Mouse (Mus musculus) kidney, embryonic 15.5 days (tissue): Measurements from ENCODE around the gene Tmprss11a. TPM values are rescaled to one million over a fixed set of nuclear protein-coding genes. Genes with fewer than 3 reads are reported as not detected.

Source experiments
- ATAC-seq: fragments of 200-750 bp; cut with Nextera tagmentation; replicated peaks from 2 replicates; pipeline ENCODE4 v1.8.0; 2017; ENCODE audit warnings: moderate TSS enrichment; ENCODE audit not compliant: low FRiP score
- H3K27ac ChIP-seq: fragments of 300-500 bp; sonication (generic); 2 replicates; pipeline ENCODE4 v1.5.1; 2015; ENCODE audit warnings: mild to moderate bottlenecking, inconsistent platforms
- H3K27me3 ChIP-seq: fragments of 300-500 bp; sonication (generic); 2 replicates; pipeline ENCODE4 v1.6.1; 2015; ENCODE audit warnings: inconsistent platforms
- H3K36me3 ChIP-seq: fragments of 300-500 bp; sonication (generic); 2 replicates; pipeline ENCODE4 v1.6.1; 2015; ENCODE audit warnings: inconsistent platforms
- H3K4me1 ChIP-seq: fragments of 300-500 bp; sonication (generic); 2 replicates; pipeline ENCODE4 v1.6.1; 2015; ENCODE audit warnings: inconsistent platforms
- H3K4me2 ChIP-seq: fragments of 300-500 bp; sonication (generic); 2 replicates; pipeline ENCODE4 v1.6.1; 2015; ENCODE audit warnings: moderate library complexity, mild to moderate bottlenecking, inconsistent platforms
- H3K4me3 ChIP-seq: fragments of 300-500 bp; sonication (generic); replicated peaks from 2 replicates; pipeline ENCODE4 v1.5.1; 2015; ENCODE audit warnings: mild to moderate bottlenecking, inconsistent platforms
- H3K9ac ChIP-seq: fragments of 300-500 bp; sonication (generic); 2 replicates; pipeline ENCODE4 v1.6.1; 2015; ENCODE audit warnings: mild to moderate bottlenecking, inconsistent platforms
- H3K9me3 ChIP-seq: fragments of 300-500 bp; sonication (generic); replicated peaks from 2 replicates; pipeline ENCODE4 v1.6.1; 2016; ENCODE audit warnings: inconsistent platforms
- WGBS: fragments of 180-500 bp; shearing (Covaris S2); methylation state at CpG from one replicate; pipeline ENCODE4 v1.1.7; 2015; ENCODE audit warnings: mixed read lengths; 5-methylcytosine and 5-hydroxymethylcytosine counted together
- polyA plus RNA-seq: library from polyadenylated mRNA; unstranded; fragments of >200 nt; fragmentation: Nextera tagmentation; extraction: Ambion mirVana; gene quantifications from 2 replicates; pipeline ENCODE4 v1.2.1, GENCODE M21; 2015

Gene Tmprss11a
- polyA plus RNA-seq: 0.05 TPM in 1 of 2 replicates, not detected in the other

DNA sequence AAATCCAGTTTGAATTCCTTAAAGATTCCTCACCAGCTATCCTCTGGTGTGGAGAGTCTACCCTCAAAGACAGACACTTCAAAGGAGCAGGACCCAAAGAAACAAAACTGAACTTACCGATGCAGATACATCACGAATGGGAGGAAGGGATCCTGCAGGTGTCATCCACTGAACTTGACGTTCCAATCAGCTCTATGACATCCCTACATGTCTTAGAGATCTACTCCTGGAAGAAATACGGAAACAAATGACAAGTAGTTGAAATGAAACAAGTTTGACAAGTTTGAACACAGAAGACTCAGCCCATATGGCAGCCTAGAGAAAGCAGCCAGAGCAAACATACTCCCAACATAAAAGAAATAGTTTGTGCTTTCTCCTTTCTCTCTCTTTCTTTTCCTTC lies at the start of gene Tmprss11a:
Gene Tmprss11a, minus strand, starts transcription at position 101 of the 400 bp plus-strand sequence.
- 75% methylated on average over 4 of the region's 4 CpGs for WGBS
- no peaks in the 10 kb centered on the region for H3K36me3 ChIP-seq
- H3K27ac ChIP-seq: no peak within 1 kb of the TSS
- ATAC-seq: no peak
- no peaks in the 10 kb centered on the region for H3K9me3 ChIP-seq
- no peak within 1 kb of the TSS for H3K4me3 ChIP-seq
- no peak within 1 kb of the TSS for H3K4me2 ChIP-seq
- no peaks in the 10 kb centered on the region for H3K27me3 ChIP-seq
- H3K4me1 ChIP-seq: no peaks in the 10 kb centered on the region
- no peak within 1 kb of the TSS for H3K9ac ChIP-seq

DNA sequence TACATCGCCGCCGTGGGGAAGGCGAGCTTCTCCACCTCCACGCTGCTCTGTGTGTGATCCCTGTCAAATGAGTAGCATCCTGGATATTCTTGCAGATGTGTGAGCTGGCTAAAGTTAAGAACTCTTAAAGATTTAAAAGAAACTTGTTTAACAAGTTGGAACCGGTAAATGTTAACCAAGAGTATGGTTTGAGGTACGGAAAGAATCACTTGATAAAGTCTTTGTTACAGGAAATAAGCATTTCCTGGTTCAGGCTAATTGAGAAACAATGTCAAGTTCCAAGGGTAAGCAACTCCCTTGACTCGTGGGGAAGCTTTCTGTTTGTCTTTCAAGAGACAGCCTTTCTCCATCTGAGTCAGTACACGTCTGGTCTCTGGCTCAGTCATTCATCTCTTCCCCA lies 49.7 kb upstream of the Tmprss11a start, which contains the start of gene Tmprss11g:
Gene Tmprss11g, minus strand, starts transcription at position 101 of the 400 bp plus-strand sequence.
- Histone ChIP-seq H3K4me1 (no peaks in the 10 kb centered on the region), H3K27ac (no peak within 1 kb of the TSS), H3K4me2 (no peak within 1 kb of the TSS), H3K9ac (no peak within 1 kb of the TSS), H3K36me3 (no peaks in the 10 kb centered on the region), H3K9me3 (no peaks in the 10 kb centered on the region), H3K4me3 (no peak within 1 kb of the TSS), H3K27me3 (no peaks in the 10 kb centered on the region)
- ATAC-seq: no peak
- WGBS: 71% methylated on average over 9 of the region's 9 CpGs

DNA sequence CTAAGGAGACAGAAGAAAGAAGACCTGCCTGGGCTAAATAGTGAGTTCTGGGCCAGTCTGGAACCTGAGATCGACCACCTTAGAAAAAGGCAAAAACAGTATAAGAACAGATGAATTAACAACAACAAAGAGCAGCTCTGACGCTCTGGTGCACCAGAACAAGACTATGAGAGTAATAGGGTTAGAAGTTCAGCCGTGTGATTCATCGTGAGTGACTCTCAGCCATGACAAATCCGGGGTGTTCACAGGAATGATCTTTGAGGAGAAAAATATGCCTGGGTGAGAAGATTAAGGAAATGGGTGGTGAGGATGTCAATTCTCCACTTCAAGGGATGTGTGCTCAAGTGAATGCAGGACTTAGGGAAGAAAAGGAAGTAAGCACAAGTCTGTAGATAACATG lies 42.7 kb upstream of the Tmprss11a start:
- Histone ChIP-seq H3K4me2 (no peak overlapping the region), H3K27me3 (no peaks in the 10 kb centered on the region), H3K4me3 (no peak overlapping the region), H3K4me1 (no peaks in the 10 kb centered on the region), H3K9me3 (no peaks in the 10 kb centered on the region), H3K36me3 (no peaks in the 10 kb centered on the region), H3K9ac (no peak overlapping the region), H3K27ac (no peak overlapping the region)
- WGBS: 78% methylated on average over 5 of the region's 5 CpGs
- no peak for ATAC-seq

DNA sequence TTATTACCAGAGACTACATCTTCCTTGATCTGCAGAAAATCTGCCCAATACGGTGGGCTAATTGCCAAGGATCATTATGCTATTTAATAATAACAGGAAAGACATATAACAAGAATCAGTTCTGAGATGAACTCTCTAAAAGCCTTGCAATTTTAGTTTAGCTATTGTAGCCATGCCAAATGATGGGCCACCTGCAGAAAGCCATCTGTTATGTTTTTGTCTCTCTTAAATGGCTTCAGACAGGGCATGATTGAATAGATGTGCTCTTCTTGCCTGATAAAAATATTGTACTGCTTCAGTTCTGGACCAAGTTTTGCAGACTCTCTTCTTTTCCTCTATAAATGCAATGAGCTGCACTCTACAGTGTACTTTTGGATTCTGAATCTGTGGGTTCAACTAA lies 24.7 kb upstream of the Tmprss11a start:
- WGBS: 79% methylated on average over 1 of the region's 1 CpGs
- H3K27ac ChIP-seq: no peak overlapping the region
- H3K4me3 ChIP-seq: no peak overlapping the region
- no peak overlapping the region for H3K9ac ChIP-seq
- no peak overlapping the region for H3K4me2 ChIP-seq
- no peaks in the 10 kb centered on the region for H3K36me3 ChIP-seq
- no peaks in the 10 kb centered on the region for H3K27me3 ChIP-seq
- no peaks in the 10 kb centered on the region for H3K4me1 ChIP-seq
- H3K9me3 ChIP-seq: no peaks in the 10 kb centered on the region
- ATAC-seq: no peak

DNA sequence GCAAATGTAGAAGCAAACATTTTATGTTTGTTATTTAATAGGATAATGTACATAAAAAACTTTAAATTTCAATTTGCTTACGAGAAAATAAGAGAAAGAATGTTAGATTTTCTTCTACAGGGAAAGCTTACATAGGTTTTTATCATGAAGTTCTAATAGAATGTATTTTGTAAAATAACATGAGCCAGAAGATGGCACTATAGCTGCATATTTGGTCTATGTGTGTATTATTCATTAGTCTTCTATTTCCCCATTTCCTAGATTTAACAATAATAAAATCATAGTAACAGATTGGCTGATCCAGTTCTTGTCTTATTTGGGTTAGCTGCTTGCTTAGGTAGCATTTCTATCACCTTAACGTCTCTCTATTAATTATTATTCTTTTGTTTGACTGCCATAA lies 13.8 kb upstream of the Tmprss11a start:
- H3K27ac ChIP-seq: no peak overlapping the region
- 71% methylated on average over 2 of the region's 2 CpGs for WGBS
- H3K4me3 ChIP-seq: no peak overlapping the region
- H3K27me3 ChIP-seq: no peaks in the 10 kb centered on the region
- no peaks in the 10 kb centered on the region for H3K4me1 ChIP-seq
- H3K9me3 ChIP-seq: no peaks in the 10 kb centered on the region
- H3K36me3 ChIP-seq: no peaks in the 10 kb centered on the region
- ATAC-seq: no peak
- H3K4me2 ChIP-seq: no peak overlapping the region
- no peak overlapping the region for H3K9ac ChIP-seq

DNA sequence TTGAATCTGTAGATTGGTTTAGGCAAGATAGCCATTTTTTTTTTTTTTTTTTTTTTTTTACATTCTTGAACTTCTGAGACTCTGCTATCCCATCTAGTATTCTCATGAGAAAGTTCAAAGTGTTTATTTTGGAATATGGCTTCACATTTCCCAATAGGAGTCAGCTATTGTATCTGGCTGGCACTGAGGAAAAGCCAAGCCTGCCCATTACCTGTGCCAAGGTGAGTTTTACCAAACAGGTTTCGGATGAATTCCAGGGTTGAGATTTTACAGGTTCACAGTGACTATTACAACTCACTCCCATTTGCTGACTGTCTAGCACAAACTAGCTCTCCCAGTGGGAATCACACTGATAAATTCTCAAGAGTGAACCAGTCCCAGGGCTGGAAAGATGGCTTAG lies 13.2 kb upstream of the Tmprss11a start:
- Histone ChIP-seq H3K27me3 (no peaks in the 10 kb centered on the region), H3K4me3 (no peak overlapping the region), H3K9ac (no peak overlapping the region), H3K36me3 (no peaks in the 10 kb centered on the region), H3K4me1 (no peaks in the 10 kb centered on the region), H3K9me3 (no peaks in the 10 kb centered on the region), H3K27ac (no peak overlapping the region), H3K4me2 (no peak overlapping the region)
- 90% methylated on average over 1 of the region's 1 CpGs for WGBS
- no peak for ATAC-seq

DNA sequence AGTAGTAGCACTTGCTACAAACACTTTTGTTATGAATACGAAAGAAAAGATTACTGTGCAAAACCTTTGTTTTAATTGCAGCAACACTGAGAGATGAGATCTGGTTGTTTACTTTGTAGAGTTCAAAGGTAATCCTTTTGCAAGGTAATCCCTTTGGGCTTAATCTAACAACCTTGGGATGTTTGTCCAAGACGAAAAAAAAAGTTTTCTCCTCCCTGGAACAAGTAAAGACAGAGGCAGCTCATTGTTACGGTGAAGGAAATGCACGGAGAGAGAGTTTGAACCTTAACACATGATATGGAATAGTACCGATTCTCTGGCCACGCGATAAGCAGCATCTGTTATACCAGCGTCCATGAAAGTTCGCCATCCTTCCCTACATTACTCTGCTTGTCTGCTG lies 5.1 kb upstream of the Tmprss11a start:
- Histone ChIP-seq H3K36me3 (no peaks in the 10 kb centered on the region), H3K4me3 (no peak overlapping the region), H3K4me2 (no peak overlapping the region), H3K27ac (no peak overlapping the region), H3K27me3 (no peaks in the 10 kb centered on the region), H3K9ac (no peak overlapping the region), H3K9me3 (no peaks in the 10 kb centered on the region), H3K4me1 (no peaks in the 10 kb centered on the region)
- 77% methylated on average over 9 of the region's 9 CpGs for WGBS
- ATAC-seq: no peak

DNA sequence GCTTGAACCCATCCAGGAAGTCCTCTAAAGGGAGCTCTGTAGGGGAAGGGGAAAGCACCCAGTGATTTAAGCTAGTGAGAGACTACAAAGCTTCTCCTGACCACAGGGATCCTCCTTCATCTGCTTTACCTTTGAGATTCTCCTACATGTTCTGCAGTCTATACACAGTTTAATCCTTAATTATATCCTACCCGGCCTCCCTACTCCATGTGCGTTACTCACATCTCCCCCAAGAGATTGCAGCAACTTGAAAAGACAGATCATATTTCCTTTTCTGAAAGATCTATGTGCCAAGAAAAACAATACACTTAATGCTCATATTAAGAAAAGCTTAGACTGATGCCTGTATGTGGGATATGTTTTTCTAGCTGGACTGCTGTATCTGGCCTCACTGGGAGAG lies 29.5 kb downstream of the Tmprss11a start:
- H3K27ac ChIP-seq: no peak overlapping the region
- ATAC-seq: 0 out of 2 replicates have a peak, but pooled peaks have one; percentile 40
- H3K9me3 ChIP-seq: no peaks in the 10 kb centered on the region
- 32% methylated on average over 2 of the region's 2 CpGs for WGBS
- no peaks in the 10 kb centered on the region for H3K36me3 ChIP-seq
- no peak overlapping the region for H3K4me3 ChIP-seq
- no peak overlapping the region for H3K9ac ChIP-seq
- H3K4me2 ChIP-seq: no peak overlapping the region
- H3K4me1 ChIP-seq: no peaks in the 10 kb centered on the region
- H3K27me3 ChIP-seq: no peaks in the 10 kb centered on the region

DNA sequence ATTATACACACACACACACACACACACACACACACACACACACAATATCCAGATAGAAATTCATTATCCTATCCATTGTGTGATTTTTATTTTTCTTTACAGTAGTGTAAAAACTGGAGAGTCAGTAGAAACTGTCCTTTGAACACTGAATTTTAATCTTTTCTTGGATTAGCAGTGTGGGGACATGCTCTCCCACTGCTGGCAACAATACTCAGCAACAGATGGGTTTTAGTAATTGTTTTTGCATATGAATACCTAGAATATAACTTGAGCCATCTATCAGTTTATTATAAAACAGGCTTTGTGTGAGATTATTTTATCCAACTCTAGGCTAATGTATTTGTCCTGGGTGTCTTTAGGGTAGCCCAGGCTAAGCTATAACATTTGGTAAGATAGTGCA lies 30.2 kb downstream of the Tmprss11a start:
- no peaks in the 10 kb centered on the region for H3K9me3 ChIP-seq
- H3K4me1 ChIP-seq: no peaks in the 10 kb centered on the region
- H3K9ac ChIP-seq: no peak overlapping the region

DNA sequence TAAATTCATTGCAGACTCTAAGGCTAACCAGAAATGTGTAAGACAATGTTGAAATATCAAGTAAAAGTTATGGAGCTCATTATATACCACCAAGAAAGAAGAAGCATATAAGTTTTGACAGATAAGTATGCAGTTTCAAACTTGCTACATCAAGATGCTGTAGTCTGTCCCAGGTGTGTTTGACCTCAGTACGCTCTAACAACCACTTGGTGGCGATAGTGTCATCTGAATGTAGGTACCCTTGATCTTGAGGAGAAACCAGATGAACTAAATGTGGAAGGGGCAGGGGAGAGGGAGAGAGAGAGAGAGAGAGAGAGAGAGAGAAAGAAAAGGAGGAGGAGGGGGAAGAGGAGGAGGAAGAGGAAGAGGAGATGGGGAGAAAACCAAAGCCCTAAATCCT lies 36.1 kb downstream of the Tmprss11a start:
- H3K4me1 ChIP-seq: no peaks in the 10 kb centered on the region
- H3K9ac ChIP-seq: no peak overlapping the region
- H3K9me3 ChIP-seq: no peaks in the 10 kb centered on the region
- H3K4me2 ChIP-seq: no peak overlapping the region
- no peak overlapping the region for H3K4me3 ChIP-seq
- 3% methylated on average over 2 of the region's 2 CpGs for WGBS
- peak; percentile 73; the same call in 1 of the 2 replicates for ATAC-seq
- H3K27me3 ChIP-seq: no peaks in the 10 kb centered on the region
- no peak overlapping the region for H3K27ac ChIP-seq
- H3K36me3 ChIP-seq: no peaks in the 10 kb centered on the region

More for the DNA sequence above, 30.2 kb downstream of the Tmprss11a start:
- no peak overlapping the region for H3K27ac ChIP-seq
- H3K36me3 ChIP-seq: no peaks in the 10 kb centered on the region
- no peak for ATAC-seq
- H3K27me3 ChIP-seq: no peaks in the 10 kb centered on the region
- no peak overlapping the region for H3K4me2 ChIP-seq
- H3K4me3 ChIP-seq: no peak overlapping the region

DNA sequence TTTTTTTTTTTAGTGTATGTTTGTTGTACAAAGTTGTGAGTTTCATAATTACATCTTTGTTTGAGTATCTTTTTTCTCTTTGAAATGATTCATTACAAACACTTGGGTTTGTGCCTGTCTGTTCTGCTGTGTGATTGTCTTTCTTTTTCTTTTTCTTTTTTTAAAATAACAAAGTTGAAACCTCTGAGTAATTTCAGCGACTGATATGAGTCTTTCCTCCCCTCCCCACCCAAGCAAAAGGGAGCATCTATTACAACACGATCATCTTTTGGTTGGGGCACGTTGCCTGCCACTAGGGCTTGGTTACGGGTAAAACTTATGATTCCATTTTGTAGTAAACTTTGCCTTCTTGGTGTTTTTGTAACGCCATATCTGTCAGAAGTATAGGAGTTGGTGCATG lies 37.7 kb downstream of the Tmprss11a start:
- no peak overlapping the region for H3K27ac ChIP-seq
- H3K9ac ChIP-seq: no peak overlapping the region
- H3K36me3 ChIP-seq: no peaks in the 10 kb centered on the region
- no peaks in the 10 kb centered on the region for H3K9me3 ChIP-seq
- 68% methylated on average over 5 of the region's 5 CpGs for WGBS
- H3K4me2 ChIP-seq: no peak overlapping the region
- no peaks in the 10 kb centered on the region for H3K4me1 ChIP-seq
- ATAC-seq: no peak
- H3K27me3 ChIP-seq: no peaks in the 10 kb centered on the region
- H3K4me3 ChIP-seq: no peak overlapping the region

DNA sequence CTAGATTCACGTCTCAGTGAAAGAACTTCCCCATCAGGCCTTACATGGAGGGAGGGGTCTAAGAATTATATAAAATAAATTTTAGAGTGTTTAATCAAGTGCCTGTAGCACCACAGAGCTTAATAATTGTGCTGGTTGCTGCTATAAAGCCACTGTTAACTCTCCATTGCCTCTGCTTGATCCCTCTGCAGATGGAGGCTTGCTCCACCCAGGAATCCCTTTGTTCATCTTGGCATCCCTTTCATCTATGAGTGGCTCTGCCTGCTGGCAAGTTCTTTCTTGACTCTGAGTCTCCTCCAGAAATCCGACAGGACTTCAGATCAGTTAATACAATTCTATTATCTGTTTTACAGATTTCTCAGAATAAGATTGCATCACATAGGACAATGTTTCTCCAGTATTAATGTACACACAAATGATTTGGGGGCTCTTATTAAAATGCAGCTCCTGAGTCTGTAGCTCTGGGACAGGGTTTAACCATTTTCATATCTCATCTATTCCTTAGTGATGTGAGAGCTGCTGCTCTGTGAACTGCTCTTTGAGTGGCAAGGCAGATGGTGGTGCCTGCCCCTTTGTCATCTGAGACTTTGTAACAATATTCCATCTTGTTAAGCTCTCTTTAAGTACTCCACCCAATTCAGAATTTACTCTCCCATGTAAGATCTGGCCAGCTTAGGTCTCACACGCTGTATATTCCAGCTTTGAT lies 47.3 kb downstream of the Tmprss11a start:
- no peak overlapping the region for H3K9ac ChIP-seq
- no peak overlapping the region for H3K4me3 ChIP-seq
- H3K4me1 ChIP-seq: no peaks in the 10 kb centered on the region
- WGBS: 61% methylated on average over 3 of the region's 3 CpGs
- no peaks in the 10 kb centered on the region for H3K9me3 ChIP-seq
- ATAC-seq: no peak
- no peak overlapping the region for H3K4me2 ChIP-seq
- no peaks in the 10 kb centered on the region for H3K27me3 ChIP-seq
- no peaks in the 10 kb centered on the region for H3K36me3 ChIP-seq
- no peak overlapping the region for H3K27ac ChIP-seq

DNA sequence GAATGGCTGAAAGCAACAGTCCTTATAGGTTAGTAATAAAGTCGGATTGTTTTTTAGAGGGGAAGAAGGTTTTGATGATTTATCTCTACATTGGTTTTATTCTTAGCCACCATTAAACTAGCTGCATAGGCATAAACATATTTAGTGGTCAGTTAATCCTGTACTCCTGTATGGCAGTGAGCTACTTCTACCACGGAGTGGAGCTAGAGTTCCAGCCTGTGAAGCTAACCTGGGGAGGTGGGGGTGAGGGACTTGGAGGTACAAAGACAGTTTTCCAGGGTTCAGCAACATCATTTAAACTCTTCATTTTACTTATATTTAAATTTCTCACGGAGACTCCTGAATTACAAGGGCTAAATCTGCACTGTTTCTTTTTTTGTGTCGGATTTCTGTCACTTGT lies 49.3 kb downstream of the Tmprss11a start:
- WGBS: 19% methylated on average over 4 of the region's 4 CpGs
- no peak overlapping the region for H3K4me2 ChIP-seq
- no peaks in the 10 kb centered on the region for H3K27me3 ChIP-seq
- no peaks in the 10 kb centered on the region for H3K36me3 ChIP-seq
- H3K4me1 ChIP-seq: no peaks in the 10 kb centered on the region
- H3K9ac ChIP-seq: no peak overlapping the region
- no peak overlapping the region for H3K27ac ChIP-seq
- no peaks in the 10 kb centered on the region for H3K9me3 ChIP-seq
- ATAC-seq: no peak
- no peak overlapping the region for H3K4me3 ChIP-seq
